Mouse (Mus musculus) heart, postnatal 0 days (tissue): ENCODE measurements at regions not wholly inside any gene's neighbourhood (a gene's known extent, or its start where the extent isn't known, plus 50 kb on each side); places are given as distances from the start of the nearest gene placed in this dataset.

Experiments
- ATAC-seq: fragments of 200-750 bp; cut with Nextera tagmentation; 2 replicates; pipeline ENCODE4 v1.8.0; 2017; ENCODE audit warnings: low read depth, moderate number of reproducible peaks, moderate library complexity; ENCODE audit not compliant: insufficient read depth
- DNase-seq: peaks from one replicate; pipeline ENCODE4 v3.0.0-alpha.2; 2016; ENCODE audit warnings: low spot score
- H3K27ac ChIP-seq: fragments of 300-500 bp; sonication (generic); 2 replicates; pipeline ENCODE4 v1.5.1; 2014; ENCODE audit warnings: low read depth, mild to moderate bottlenecking
- H3K27me3 ChIP-seq: fragments of 300-500 bp; sonication (generic); 2 replicates; pipeline ENCODE4 v1.6.1; 2014; ENCODE audit warnings: low read length, mixed read lengths; ENCODE audit not compliant: control insufficient read depth, insufficient read depth
- H3K36me3 ChIP-seq: fragments of 300-500 bp; sonication (generic); replicated peaks from 2 replicates; pipeline ENCODE4 v1.6.1; 2014; ENCODE audit warnings: low read length, mixed read lengths; ENCODE audit not compliant: control insufficient read depth, insufficient read depth
- H3K4me1 ChIP-seq: fragments of 300-500 bp; sonication (generic); 2 replicates; pipeline ENCODE4 v1.6.1; 2014; ENCODE audit warnings: antibody characterized with exemption; ENCODE audit not compliant: control insufficient read depth, insufficient read depth
- H3K4me2 ChIP-seq: fragments of 300-500 bp; sonication (generic); 2 replicates; pipeline ENCODE4 v1.6.1; 2014; ENCODE audit warnings: low read depth, mild to moderate bottlenecking, low read length, moderate library complexity
- H3K4me3 ChIP-seq: fragments of 300-500 bp; sonication (generic); 2 replicates; pipeline ENCODE4 v1.5.1; 2014; ENCODE audit warnings: low read depth, low read length
- H3K9ac ChIP-seq: fragments of 300-500 bp; sonication (generic); replicated peaks from 2 replicates; pipeline ENCODE4 v1.6.1; 2014; ENCODE audit warnings: low read depth, low read length, mixed read lengths
- H3K9me3 ChIP-seq: fragments of 300-500 bp; sonication (generic); replicated peaks from 2 replicates; pipeline ENCODE4 v1.6.1; 2016; ENCODE audit warnings: low read length; ENCODE audit not compliant: control insufficient read depth
- CTCF ChIP-seq: IDR thresholded peaks from 2 replicates; pipeline ENCODE4 v1.5.1; 2016; ENCODE audit warnings: antibody characterized with exemption, control low read depth, low read depth
- EP300 ChIP-seq: IDR thresholded peaks from 2 replicates; pipeline ENCODE4 v1.6.1; 2016; ENCODE audit warnings: antibody characterized with exemption, low read depth
- WGBS: fragments of 180-500 bp; shearing (Covaris S2); extraction: QIAGEN DNeasy Blood & Tissue Kit; methylation state at CpG from one replicate; pipeline ENCODE4 v1.1.7; 2014; 5-methylcytosine and 5-hydroxymethylcytosine counted together

GRCm38 (mm10) chr9:113229391-113229790 lies 478.7 kb downstream of the Pdcd6ip start:
- Histone ChIP-seq H3K36me3 (no peaks in the 10 kb centered on the region), H3K4me1 (no peaks in the 10 kb centered on the region)

GRCm38 (mm10) chr9:113213930-113214329 lies 494.1 kb downstream of the Pdcd6ip start:
- TF ChIP-seq CTCF (no peak), EP300 (no peak)
- no peaks in the 10 kb centered on the region for H3K27me3 ChIP-seq
- H3K4me1 ChIP-seq, result no peaks in the 10 kb centered on the region
- H3K4me2 ChIP-seq, result no peak overlapping the region
- ATAC-seq (no peak), DNase-seq (no peak)
- H3K27ac ChIP-seq, result no peak overlapping the region
- WGBS, result 67% methylated on average over 5 of the region's 5 CpGs
- H3K9ac ChIP-seq, result no peak overlapping the region
- no peaks in the 10 kb centered on the region for H3K36me3 ChIP-seq
- no peak overlapping the region for H3K4me3 ChIP-seq
- H3K9me3 ChIP-seq, result no peaks in the 10 kb centered on the region

More at GRCm38 (mm10) chr9:113229391-113229790, 478.7 kb downstream of the Pdcd6ip start:
- ATAC-seq (no peak), DNase-seq (no peak)
- Histone ChIP-seq H3K4me3 (no peak overlapping the region), H3K4me2 (no peak overlapping the region), H3K27me3 (no peaks in the 10 kb centered on the region), H3K27ac (no peak overlapping the region), H3K9ac (no peak overlapping the region), H3K9me3 (no peaks in the 10 kb centered on the region)
- TF ChIP-seq EP300, result no peak
- no peak for TF ChIP-seq CTCF
- 46% methylated on average over 1 of the region's 1 CpGs for WGBS

- WGBS, result 70% methylated on average over 2 of the region's 2 CpGs
- ATAC-seq, result no peak
These were observed 495.7 kb downstream of the Pdcd6ip start for GRCm38 (mm10) chr9:113212389-113212788.

GRCm38 (mm10) chr9:113208181-113208580 lies 499.9 kb downstream of the Pdcd6ip start:
- Histone ChIP-seq H3K27ac (no peak overlapping the region), H3K4me1 (no peaks in the 10 kb centered on the region), H3K4me3 (no peak overlapping the region), H3K36me3 (no peaks in the 10 kb centered on the region), H3K4me2 (no peak overlapping the region), H3K9ac (no peak overlapping the region), H3K9me3 (no peaks in the 10 kb centered on the region), H3K27me3 (no peaks in the 10 kb centered on the region)
- 64% methylated on average over 4 of the region's 4 CpGs for WGBS
- TF ChIP-seq CTCF (no peak), EP300 (no peak)
- ATAC-seq, result no peak
- no peak for DNase-seq

More at GRCm38 (mm10) chr9:113212389-113212788, 495.7 kb downstream of the Pdcd6ip start:
- no peak overlapping the region for H3K4me2 ChIP-seq
- no peak overlapping the region for H3K27ac ChIP-seq
- no peak overlapping the region for H3K4me3 ChIP-seq
- no peaks in the 10 kb centered on the region for H3K9me3 ChIP-seq
- H3K9ac ChIP-seq, result no peak overlapping the region
- no peaks in the 10 kb centered on the region for H3K36me3 ChIP-seq
- no peaks in the 10 kb centered on the region for H3K27me3 ChIP-seq
- H3K4me1 ChIP-seq, result no peaks in the 10 kb centered on the region
- DNase-seq, result no peak
- no peak for TF ChIP-seq EP300
- no peak for TF ChIP-seq CTCF

- ATAC-seq, result no peak
These were observed 508.8 kb downstream of the Pdcd6ip start for GRCm38 (mm10) chr9:113199241-113199640.

GRCm38 (mm10) chr9:113195556-113195955 lies 512.5 kb downstream of the Pdcd6ip start:
- TF ChIP-seq EP300 (no peak), CTCF (no peak)
- WGBS, result 77% methylated on average over 4 of the region's 4 CpGs
- Histone ChIP-seq H3K9me3 (no peaks in the 10 kb centered on the region), H3K36me3 (no peaks in the 10 kb centered on the region), H3K9ac (no peak overlapping the region), H3K27ac (no peak overlapping the region), H3K4me3 (no peak overlapping the region), H3K4me2 (no peak overlapping the region), H3K27me3 (no peaks in the 10 kb centered on the region), H3K4me1 (no peaks in the 10 kb centered on the region)
- DNase-seq (no peak), ATAC-seq (no peak)

More at GRCm38 (mm10) chr9:113199241-113199640, 508.8 kb downstream of the Pdcd6ip start:
- no peaks in the 10 kb centered on the region for H3K36me3 ChIP-seq
- 88% methylated on average over 4 of the region's 4 CpGs for WGBS
- no peaks in the 10 kb centered on the region for H3K27me3 ChIP-seq
- no peak overlapping the region for H3K4me3 ChIP-seq
- DNase-seq, result no peak
- no peak overlapping the region for H3K27ac ChIP-seq
- H3K4me1 ChIP-seq, result no peaks in the 10 kb centered on the region
- no peak for TF ChIP-seq CTCF
- no peak for TF ChIP-seq EP300
- H3K9ac ChIP-seq, result no peak overlapping the region
- no peaks in the 10 kb centered on the region for H3K9me3 ChIP-seq
- H3K4me2 ChIP-seq, result no peak overlapping the region
